Mouse (Mus musculus) lung, postnatal 0 days (tissue): ENCODE measurements around the gene Fam208a.

ENCODE experiments used
- CTCF ChIP-seq: IDR thresholded peaks from 2 replicates; pipeline ENCODE4 v1.5.1; 2016; ENCODE audit warnings: antibody characterized with exemption, mild to moderate bottlenecking
- EP300 ChIP-seq: IDR thresholded peaks from 2 replicates; pipeline ENCODE4 v1.6.1; 2016; ENCODE audit warnings: antibody characterized with exemption, mild to moderate bottlenecking, control low read depth

- no peak for TF ChIP-seq CTCF
- TF ChIP-seq EP300, result 0 out of 2 replicates have a peak, but pooled peaks have one; percentile 12
These were observed 15.9 kb upstream of the Fam208a start for GRCm38 (mm10) chr14:27412699-27413098.
